Mouse (Mus musculus): Measurements from ENCODE around the gene Tom1l2. TPM values are rescaled to one million over a fixed set of nuclear protein-coding genes. Genes with fewer than 3 reads are reported as not detected.

The Tom1l2 gene
- polyA plus RNA-seq, 1 experiment: 27.4 TPM

DNA sequence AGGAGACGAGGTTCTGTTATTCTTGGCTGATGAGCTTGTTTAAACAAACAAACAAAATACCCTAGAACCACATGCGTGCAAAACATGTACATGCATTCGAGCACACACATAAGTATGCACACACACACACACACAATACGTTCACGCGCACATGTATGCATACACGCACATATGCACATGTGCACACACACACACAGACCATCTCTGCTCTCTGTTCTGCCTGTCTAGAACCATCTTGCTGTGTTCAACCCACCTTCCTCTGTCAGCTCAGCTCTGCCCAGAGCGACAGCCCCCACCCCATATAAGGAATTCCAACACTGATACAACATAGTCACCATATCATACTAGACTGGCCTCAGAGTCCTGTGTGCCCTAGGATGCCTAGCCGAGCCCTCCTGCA lies 96.0 kb downstream of the Tom1l2 start:
- Histone ChIP-seq H3ac (ENCODE audit: control insufficient read depth, insufficient read length) (no peak overlapping the region), H3K27me3 (ENCODE audit: control insufficient read depth, insufficient read depth, insufficient read length) (no peaks in the 10 kb centered on the region), H3K79me2 (ENCODE audit: control insufficient read depth, insufficient read depth) (no peaks in the 10 kb centered on the region), H3K4me2 (ENCODE audit: low read depth) (no peak overlapping the region), H3K4me3 (no peak overlapping the region), H3K36me3 (ENCODE audit: control insufficient read depth, insufficient read depth) (peaks cover 7% of the 10 kb centered on the region)
- TF ChIP-seq CEBPB (IDR thresholded peaks at IDR 0.05; ENCODE audit: insufficient read depth, poor library complexity, severe bottlenecking) (no peak), MYOD1 (IDR thresholded peaks at IDR 0.05; ENCODE audit: control insufficient read depth in 1 of 3, insufficient read length in 2 of 3, low read depth in 2 of 3) (no peak), MYOG (IDR thresholded peaks at IDR 0.05; ENCODE audit: control insufficient read depth in 1 of 3, insufficient read depth in 1 of 3, insufficient read length in 2 of 3, low read depth in 2 of 3) (no peak), E2F4 (IDR thresholded peaks at IDR 0.05; ENCODE audit: insufficient read depth) (no peak), POLR2A (IDR thresholded peaks at IDR 0.05; ENCODE audit: insufficient read length, low read depth) (no peak), TCF3 (IDR thresholded peaks at IDR 0.05; ENCODE audit: insufficient read length, low read depth) (no peak), MAX (IDR thresholded peaks at IDR 0.05; ENCODE audit: low read depth) (no peak), SRF (IDR thresholded peaks at IDR 0.05; ENCODE audit: control insufficient read depth, insufficient read length, low read depth) (no peak), TCF12 (IDR thresholded peaks at IDR 0.05; ENCODE audit: insufficient read depth, poor library complexity, severe bottlenecking) (no peak), REST (IDR thresholded peaks at IDR 0.05; ENCODE audit: insufficient read depth, insufficient read length) (no peak), USF1 (IDR thresholded peaks at IDR 0.05; ENCODE audit: low read depth) (no peak), POLR2AphosphoS2 (IDR thresholded peaks at IDR 0.05; ENCODE audit: insufficient read length, low read depth) (no peak)

DNA sequence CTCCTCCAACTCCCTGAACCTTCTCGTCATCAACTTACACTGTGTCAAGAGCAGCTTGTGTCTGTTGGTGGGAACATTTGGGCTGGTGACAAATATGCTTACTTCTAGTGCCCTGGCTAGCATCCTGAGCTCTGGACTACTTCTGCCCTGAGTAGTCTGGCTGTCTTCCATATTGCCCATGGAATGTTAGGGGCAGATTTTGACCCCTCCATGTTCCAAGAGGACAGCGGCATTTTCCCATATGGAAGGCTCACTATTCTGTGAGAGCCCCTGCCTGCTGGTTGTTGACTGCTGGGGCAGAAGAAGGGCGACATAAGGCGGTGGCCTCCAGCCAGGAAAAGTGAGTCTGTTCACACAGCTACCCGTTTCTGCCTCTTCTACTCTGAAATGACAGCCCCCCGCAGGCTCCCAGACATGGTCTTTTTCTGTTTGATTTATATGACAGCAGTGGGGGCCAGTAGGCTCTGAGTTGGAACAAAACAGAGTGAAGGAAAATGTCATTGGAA lies 96.5 kb downstream of the Tom1l2 start:
- peaks cover 7% of the 10 kb centered on the region for H3K36me3 ChIP-seq (ENCODE audit: control insufficient read depth, insufficient read depth)

DNA sequence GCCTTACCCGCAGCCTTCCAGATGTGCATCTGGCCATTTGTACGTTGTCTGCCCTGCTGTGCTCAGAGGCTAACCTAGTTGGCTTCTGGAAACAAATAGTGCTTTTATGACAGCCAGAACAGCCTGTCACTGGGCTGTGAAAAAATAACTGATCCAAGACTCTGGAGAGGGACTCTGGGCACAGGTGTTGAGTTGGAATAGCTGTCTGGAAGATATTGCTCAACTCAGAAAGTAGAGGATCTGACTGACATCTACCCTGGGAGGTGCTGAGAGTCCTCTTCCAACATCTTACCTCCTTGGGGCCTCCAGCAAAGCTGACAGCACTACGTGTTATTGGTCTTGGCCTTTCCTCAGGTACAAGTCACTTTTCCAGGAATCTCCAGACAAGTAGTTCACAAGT lies 97.1 kb downstream of the Tom1l2 start:
- H3K27me3 ChIP-seq (ENCODE audit: control insufficient read depth, insufficient read depth, insufficient read length): no peaks in the 10 kb centered on the region
- no peak overlapping the region for H3K4me3 ChIP-seq
- peaks cover 7% of the 10 kb centered on the region for H3K36me3 ChIP-seq (ENCODE audit: control insufficient read depth, insufficient read depth)
- no peaks in the 10 kb centered on the region for H3K79me2 ChIP-seq (ENCODE audit: control insufficient read depth, insufficient read depth)
- TF ChIP-seq POLR2AphosphoS2 (IDR thresholded peaks at IDR 0.05; ENCODE audit: insufficient read length, low read depth) (no peak), MYOD1 (IDR thresholded peaks at IDR 0.05; ENCODE audit: control insufficient read depth in 1 of 3, insufficient read length in 2 of 3, low read depth in 2 of 3) (no peak), USF1 (IDR thresholded peaks at IDR 0.05; ENCODE audit: low read depth) (no peak), E2F4 (IDR thresholded peaks at IDR 0.05; ENCODE audit: insufficient read depth) (no peak), REST (IDR thresholded peaks at IDR 0.05; ENCODE audit: insufficient read depth, insufficient read length) (no peak)
- no peak overlapping the region for H3K4me2 ChIP-seq (ENCODE audit: low read depth)
- H3ac ChIP-seq (ENCODE audit: control insufficient read depth, insufficient read length): no peak overlapping the region

More for the DNA sequence above, 96.5 kb downstream of the Tom1l2 start:
- H3ac ChIP-seq (ENCODE audit: control insufficient read depth, insufficient read length): no peak overlapping the region
- H3K4me2 ChIP-seq (ENCODE audit: low read depth): no peak overlapping the region
- no peak for TF ChIP-seq POLR2AphosphoS2 (IDR thresholded peaks at IDR 0.05; ENCODE audit: insufficient read length, low read depth)
- no peak for TF ChIP-seq REST (IDR thresholded peaks at IDR 0.05; ENCODE audit: insufficient read depth, insufficient read length)
- no peak for TF ChIP-seq TCF12 (IDR thresholded peaks at IDR 0.05; ENCODE audit: insufficient read depth, poor library complexity, severe bottlenecking)
- no peak for TF ChIP-seq TCF3 (IDR thresholded peaks at IDR 0.05; ENCODE audit: insufficient read length, low read depth)
- no peak for TF ChIP-seq SRF (IDR thresholded peaks at IDR 0.05; ENCODE audit: control insufficient read depth, insufficient read length, low read depth)
- no peak overlapping the region for H3K4me3 ChIP-seq
- H3K79me2 ChIP-seq (ENCODE audit: control insufficient read depth, insufficient read depth): no peaks in the 10 kb centered on the region
- H3K27me3 ChIP-seq (ENCODE audit: control insufficient read depth, insufficient read depth, insufficient read length): no peaks in the 10 kb centered on the region

DNA sequence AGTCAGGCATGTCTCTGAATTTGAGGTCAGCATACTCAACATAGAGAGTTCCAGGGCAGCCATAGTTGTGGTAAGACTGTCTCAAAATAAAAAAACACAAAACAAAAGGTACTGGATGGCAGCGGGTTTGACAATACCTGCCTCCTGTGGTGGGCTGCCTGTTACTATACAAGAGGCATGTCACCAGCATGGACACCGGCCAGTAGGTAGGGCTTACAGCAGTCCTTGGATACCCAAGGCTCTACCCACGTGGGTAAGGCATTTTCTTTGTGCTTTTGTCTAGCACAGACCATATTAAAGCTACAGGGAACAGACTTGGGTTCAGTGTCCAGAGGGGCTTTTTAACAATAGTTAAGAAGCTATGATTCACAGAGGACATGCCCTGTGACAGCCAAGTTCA lies 97.5 kb downstream of the Tom1l2 start:
- peaks cover 7% of the 10 kb centered on the region for H3K36me3 ChIP-seq (ENCODE audit: control insufficient read depth, insufficient read depth)
- no peak for TF ChIP-seq MYOD1 (IDR thresholded peaks at IDR 0.05; ENCODE audit: control insufficient read depth in 1 of 3, insufficient read length in 2 of 3, low read depth in 2 of 3)
- no peak for TF ChIP-seq TCF12 (IDR thresholded peaks at IDR 0.05; ENCODE audit: insufficient read depth, poor library complexity, severe bottlenecking)
- no peak for TF ChIP-seq USF1 (IDR thresholded peaks at IDR 0.05; ENCODE audit: low read depth)
- TF ChIP-seq TCF3 (IDR thresholded peaks at IDR 0.05; ENCODE audit: insufficient read length, low read depth): no peak
- no peak for TF ChIP-seq REST (IDR thresholded peaks at IDR 0.05; ENCODE audit: insufficient read depth, insufficient read length)
- no peak for TF ChIP-seq CEBPB (IDR thresholded peaks at IDR 0.05; ENCODE audit: insufficient read depth, poor library complexity, severe bottlenecking)
- no peak for TF ChIP-seq E2F4 (IDR thresholded peaks at IDR 0.05; ENCODE audit: insufficient read depth)
- TF ChIP-seq MYOG (IDR thresholded peaks at IDR 0.05; ENCODE audit: control insufficient read depth in 1 of 3, insufficient read depth in 1 of 3, insufficient read length in 2 of 3, low read depth in 2 of 3): no peak
- TF ChIP-seq POLR2A (IDR thresholded peaks at IDR 0.05; ENCODE audit: insufficient read length, low read depth): no peak
- no peak for TF ChIP-seq POLR2AphosphoS2 (IDR thresholded peaks at IDR 0.05; ENCODE audit: insufficient read length, low read depth)
- TF ChIP-seq SRF (IDR thresholded peaks at IDR 0.05; ENCODE audit: control insufficient read depth, insufficient read length, low read depth): no peak
- TF ChIP-seq MAX (IDR thresholded peaks at IDR 0.05; ENCODE audit: low read depth): no peak
- H3ac ChIP-seq (ENCODE audit: control insufficient read depth, insufficient read length): no peak overlapping the region
- no peaks in the 10 kb centered on the region for H3K27me3 ChIP-seq (ENCODE audit: control insufficient read depth, insufficient read depth, insufficient read length)
- no peak overlapping the region for H3K4me3 ChIP-seq
- H3K79me2 ChIP-seq (ENCODE audit: control insufficient read depth, insufficient read depth): no peaks in the 10 kb centered on the region
- H3K4me2 ChIP-seq (ENCODE audit: low read depth): no peak overlapping the region

DNA sequence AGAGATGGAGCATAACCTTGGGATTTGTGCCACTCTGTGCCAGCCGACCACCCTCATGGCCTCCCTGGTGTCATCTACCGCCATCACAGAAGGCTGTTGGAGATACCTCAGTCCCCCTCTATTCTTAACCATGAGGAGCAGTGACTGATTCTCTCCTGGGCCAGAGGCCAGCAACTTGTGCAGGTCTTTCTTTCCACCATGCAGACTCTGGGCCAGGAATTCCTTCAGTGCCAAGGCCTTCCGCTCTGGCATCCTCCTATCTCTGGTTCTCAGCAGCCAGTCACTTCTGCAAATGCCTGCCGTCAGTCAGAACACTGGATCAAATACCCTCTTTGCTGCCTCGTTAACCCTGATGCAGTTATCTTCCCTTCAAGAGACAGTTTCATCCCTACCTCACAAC lies 98.4 kb downstream of the Tom1l2 start:
- Histone ChIP-seq H3ac (ENCODE audit: control insufficient read depth, insufficient read length) (no peak overlapping the region), H3K36me3 (ENCODE audit: control insufficient read depth, insufficient read depth) (peaks cover 7% of the 10 kb centered on the region), H3K27me3 (ENCODE audit: control insufficient read depth, insufficient read depth, insufficient read length) (no peaks in the 10 kb centered on the region), H3K79me2 (ENCODE audit: control insufficient read depth, insufficient read depth) (no peaks in the 10 kb centered on the region), H3K4me3 (no peak overlapping the region), H3K4me2 (ENCODE audit: low read depth) (no peak overlapping the region)
- no peak for TF ChIP-seq MAX (IDR thresholded peaks at IDR 0.05; ENCODE audit: low read depth)
- TF ChIP-seq REST (IDR thresholded peaks at IDR 0.05; ENCODE audit: insufficient read depth, insufficient read length): no peak
- TF ChIP-seq SRF (IDR thresholded peaks at IDR 0.05; ENCODE audit: control insufficient read depth, insufficient read length, low read depth): no peak
- no peak for TF ChIP-seq MYOG (IDR thresholded peaks at IDR 0.05; ENCODE audit: control insufficient read depth in 1 of 3, insufficient read depth in 1 of 3, insufficient read length in 2 of 3, low read depth in 2 of 3)
- no peak for TF ChIP-seq MYOD1 (IDR thresholded peaks at IDR 0.05; ENCODE audit: control insufficient read depth in 1 of 3, insufficient read length in 2 of 3, low read depth in 2 of 3)
- no peak for TF ChIP-seq CEBPB (IDR thresholded peaks at IDR 0.05; ENCODE audit: insufficient read depth, poor library complexity, severe bottlenecking)
- TF ChIP-seq POLR2A (IDR thresholded peaks at IDR 0.05; ENCODE audit: insufficient read length, low read depth): no peak
- no peak for TF ChIP-seq E2F4 (IDR thresholded peaks at IDR 0.05; ENCODE audit: insufficient read depth)
- no peak for TF ChIP-seq USF1 (IDR thresholded peaks at IDR 0.05; ENCODE audit: low read depth)
- no peak for TF ChIP-seq POLR2AphosphoS2 (IDR thresholded peaks at IDR 0.05; ENCODE audit: insufficient read length, low read depth)
- TF ChIP-seq TCF12 (IDR thresholded peaks at IDR 0.05; ENCODE audit: insufficient read depth, poor library complexity, severe bottlenecking): no peak
- TF ChIP-seq TCF3 (IDR thresholded peaks at IDR 0.05; ENCODE audit: insufficient read length, low read depth): no peak
